Mouse (Mus musculus): ENCODE measurements at regions not wholly inside any gene's neighbourhood (a gene's known extent, or its start where the extent isn't known, plus 50 kb on each side); places are given as distances from the start of the nearest gene placed in this dataset.

GRCm38 (mm10) chr7:72501431-72501830 is 195.0 kb upstream of the Mctp2 start:
- no peak for DNase-seq (ENCODE audit: low spot score)

DNA sequence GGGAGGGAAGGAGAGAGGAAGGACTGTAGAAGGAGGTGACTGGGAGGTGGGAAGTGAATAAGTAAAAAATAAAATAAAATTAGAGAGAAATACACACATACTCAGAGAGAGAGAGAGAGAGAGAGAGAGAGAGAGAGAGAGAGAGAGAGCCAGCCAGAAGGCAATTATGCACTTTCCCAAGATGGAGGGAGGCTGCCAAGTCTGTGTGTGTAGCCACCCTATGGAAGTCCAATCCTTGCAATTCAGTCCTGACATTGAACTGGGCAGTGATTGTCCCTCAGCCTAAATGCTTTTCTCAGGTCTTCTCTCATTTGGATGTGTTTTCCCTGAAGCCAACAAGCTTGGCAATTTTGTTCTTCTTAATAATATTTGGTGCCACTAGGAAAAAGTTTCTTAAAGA is 197.3 kb upstream of the Mctp2 start:
- no peak for DNase-seq (ENCODE audit: low spot score)

DNA sequence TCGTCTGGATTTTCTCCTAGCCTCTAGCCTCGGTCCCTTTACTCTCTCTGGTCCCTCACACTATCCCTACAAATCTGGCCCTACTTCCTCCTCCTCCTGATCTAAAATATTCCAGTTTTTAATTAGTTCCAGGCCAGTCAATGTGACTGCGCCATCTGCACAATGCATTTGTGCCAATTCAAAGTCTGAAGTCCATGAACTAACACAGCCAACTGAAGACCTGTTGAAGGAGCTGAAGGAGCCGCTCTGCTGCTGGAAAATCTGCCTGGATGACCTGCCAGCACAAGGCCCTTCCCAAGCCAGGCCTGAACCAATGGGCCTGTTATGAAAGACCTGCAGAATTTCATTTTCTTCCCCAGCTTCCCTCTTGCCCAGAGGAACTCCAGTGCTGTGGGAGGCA is 197.9 kb upstream of the Mctp2 start:
- DNase-seq (ENCODE audit: low spot score) = peak; percentile 3

- DNase-seq (ENCODE audit: low spot score) = no peak
Measured at GRCm38 (mm10) chr7:72505732-72506460, 199.5 kb upstream of the Mctp2 start.

DNA sequence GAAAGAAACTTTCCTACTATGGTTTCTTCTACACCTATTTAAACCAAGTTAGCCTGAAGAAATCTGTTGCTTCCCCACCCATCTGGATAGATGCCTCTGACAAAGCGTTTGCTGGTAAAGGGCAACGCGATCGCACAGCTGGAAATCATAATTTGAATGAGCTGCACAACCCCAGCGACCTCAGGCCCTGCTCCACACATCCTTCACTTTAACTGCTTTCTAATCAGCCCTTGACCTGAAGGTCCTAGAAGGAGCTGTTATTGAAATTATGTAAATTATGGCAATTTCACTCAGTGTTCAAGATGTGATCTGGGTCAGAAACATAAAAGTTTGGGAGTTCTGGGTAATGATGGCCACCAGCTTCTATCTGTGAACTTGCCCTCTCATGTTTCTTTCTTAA is 201.5 kb upstream of the Mctp2 start:
- no peak for DNase-seq (ENCODE audit: low spot score)

GRCm38 (mm10) chr7:72510116-72510515 is 203.7 kb upstream of the Mctp2 start:
- no peak for DNase-seq (ENCODE audit: low spot score)

DNA sequence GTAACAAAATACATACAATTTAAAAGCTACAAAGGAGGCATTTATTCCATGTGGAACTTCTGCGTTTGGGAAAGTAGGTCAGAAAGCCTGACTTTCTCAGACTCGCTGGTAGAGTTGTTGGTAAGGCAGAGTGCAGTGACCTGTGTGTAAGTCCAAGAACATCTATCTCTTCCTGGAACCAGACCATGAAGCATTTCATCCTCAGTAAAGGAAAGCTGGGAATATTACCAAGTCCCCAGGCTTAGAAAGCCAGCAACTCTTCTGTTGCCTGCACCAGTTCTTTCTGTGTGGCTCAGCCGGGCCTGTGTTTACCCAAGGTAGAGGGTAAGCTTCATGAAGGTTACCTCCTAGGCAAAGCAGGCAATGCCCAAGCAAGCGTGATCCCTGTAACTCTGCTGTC is 207.0 kb upstream of the Mctp2 start:
- no peak for DNase-seq (ENCODE audit: low spot score)

DNA sequence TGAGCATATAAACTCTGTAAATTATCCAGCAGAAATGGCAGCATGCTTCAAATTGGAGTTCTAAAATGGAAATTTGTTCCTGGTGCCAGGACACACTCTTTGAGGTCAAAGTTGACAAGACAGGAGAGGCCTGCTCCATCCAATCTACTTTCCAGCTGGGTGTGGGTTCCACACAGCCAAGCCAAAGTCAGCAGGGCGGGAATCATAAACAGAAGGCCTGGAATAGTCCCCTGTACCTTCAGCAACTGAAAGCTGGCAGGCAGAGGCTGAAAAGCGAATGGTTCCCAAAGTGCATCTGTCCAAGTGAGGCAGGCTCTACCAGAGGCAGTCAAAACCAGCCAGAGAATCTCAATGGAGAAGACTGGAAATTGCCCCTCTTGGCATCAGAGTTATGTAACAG is 208.4 kb upstream of the Mctp2 start:
- no peak for DNase-seq (ENCODE audit: low spot score)

DNA sequence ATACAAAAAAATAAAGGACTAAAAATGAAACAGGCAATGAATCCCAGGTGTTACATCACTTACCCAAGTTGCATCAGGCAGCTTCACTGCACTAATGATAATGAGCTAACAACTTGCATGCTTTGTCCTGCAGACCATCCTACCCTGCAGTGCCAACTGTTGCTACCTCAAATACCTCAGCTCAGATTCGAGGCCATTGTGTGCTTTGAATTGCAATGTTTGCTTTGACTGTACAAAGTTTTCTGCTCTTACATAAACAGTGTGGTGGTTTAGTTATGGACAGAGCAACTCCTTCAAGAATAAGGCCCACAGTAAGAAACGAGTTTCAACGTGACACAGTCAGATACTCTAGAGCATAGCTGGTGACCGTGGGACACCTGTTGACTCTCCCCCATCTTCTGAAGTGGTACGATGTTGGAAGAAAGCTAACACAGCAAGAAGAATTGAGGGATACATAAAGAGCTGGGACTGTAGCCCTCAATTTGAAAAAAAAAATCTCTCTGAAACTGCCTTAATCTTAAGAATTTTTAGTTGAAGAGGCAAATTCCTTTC is 212.1 kb upstream of the Mctp2 start:
- no peak for DNase-seq (ENCODE audit: low spot score)

DNA sequence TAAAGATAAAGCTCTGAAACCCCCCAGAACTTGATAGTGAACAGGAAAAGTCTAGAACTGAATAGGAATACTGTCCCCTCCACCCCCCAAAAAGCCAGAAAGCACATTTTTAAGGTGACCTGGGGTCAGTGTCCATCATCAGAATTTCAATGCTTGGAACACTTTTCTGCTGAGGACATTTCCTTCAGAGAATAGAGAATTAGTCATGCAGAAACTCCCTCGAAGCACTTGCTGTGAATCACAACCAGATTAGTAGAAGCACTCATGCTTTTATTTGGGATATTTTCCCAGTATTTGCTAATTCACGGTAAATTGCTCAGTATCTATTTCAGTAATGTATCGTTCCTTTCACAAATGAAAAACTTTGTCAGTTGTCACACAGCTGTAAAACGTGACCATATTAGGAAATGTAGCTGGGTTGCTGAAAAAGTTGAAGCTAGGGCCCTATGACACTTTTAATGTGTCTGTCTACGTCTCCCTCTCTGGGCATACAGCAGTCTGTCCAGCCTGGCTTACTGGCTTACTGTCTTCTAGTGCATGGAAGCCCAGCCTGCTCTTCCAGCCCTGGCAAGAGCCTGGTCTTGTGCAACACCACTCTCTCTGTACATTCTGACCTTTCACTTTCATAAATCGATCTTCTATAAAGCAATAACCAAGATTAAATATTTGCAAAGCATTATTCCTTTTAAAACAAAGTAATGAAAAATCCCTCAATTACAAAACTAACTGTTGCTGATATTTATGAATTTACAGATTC is 213.1 kb upstream of the Mctp2 start:
- DNase-seq (ENCODE audit: low spot score) = no peak

DNA sequence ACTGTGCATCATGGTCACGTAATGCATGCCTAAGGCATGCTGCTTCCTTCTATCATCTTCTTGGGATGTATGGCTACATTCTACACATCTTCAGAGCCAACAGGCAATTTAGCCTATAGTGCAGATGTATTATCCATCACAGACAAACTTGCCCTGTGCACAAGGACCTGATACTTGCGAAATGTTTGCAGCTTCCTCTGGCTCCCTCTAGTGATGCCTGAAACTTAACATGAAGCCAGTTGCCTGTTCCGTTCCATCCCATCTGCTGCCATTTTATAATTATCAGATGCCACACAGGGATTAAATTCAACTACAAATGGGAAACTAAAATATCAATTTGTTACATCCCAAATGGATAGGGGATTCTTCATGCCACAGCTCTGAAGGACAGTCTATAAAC is 222.5 kb upstream of the Mctp2 start:
- DNase-seq (ENCODE audit: low spot score) = no peak

DNA sequence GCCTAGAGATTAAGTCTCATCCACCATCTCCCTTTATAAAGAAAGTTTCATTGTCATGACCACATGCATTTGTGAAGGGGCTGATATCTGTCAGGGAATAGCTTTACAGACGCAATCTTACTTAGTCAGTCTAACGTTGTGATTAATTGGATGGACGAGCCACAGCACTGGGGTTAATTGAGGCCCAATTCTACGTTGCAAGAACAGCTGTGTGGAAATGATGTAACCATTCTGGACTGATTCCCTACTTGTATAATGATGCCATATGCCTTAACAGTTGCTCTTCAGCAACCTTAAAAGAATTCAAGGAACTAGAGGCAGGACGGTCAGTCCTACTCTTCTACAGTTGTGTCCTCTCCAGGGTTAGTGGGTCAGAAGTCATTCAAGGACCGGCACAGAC is 231.9 kb upstream of the Mctp2 start:
- no peak for DNase-seq (ENCODE audit: low spot score)

GRCm38 (mm10) chr7:72539915-72540314 is 233.5 kb upstream of the Mctp2 start:
- no peak for DNase-seq (ENCODE audit: low spot score)

DNA sequence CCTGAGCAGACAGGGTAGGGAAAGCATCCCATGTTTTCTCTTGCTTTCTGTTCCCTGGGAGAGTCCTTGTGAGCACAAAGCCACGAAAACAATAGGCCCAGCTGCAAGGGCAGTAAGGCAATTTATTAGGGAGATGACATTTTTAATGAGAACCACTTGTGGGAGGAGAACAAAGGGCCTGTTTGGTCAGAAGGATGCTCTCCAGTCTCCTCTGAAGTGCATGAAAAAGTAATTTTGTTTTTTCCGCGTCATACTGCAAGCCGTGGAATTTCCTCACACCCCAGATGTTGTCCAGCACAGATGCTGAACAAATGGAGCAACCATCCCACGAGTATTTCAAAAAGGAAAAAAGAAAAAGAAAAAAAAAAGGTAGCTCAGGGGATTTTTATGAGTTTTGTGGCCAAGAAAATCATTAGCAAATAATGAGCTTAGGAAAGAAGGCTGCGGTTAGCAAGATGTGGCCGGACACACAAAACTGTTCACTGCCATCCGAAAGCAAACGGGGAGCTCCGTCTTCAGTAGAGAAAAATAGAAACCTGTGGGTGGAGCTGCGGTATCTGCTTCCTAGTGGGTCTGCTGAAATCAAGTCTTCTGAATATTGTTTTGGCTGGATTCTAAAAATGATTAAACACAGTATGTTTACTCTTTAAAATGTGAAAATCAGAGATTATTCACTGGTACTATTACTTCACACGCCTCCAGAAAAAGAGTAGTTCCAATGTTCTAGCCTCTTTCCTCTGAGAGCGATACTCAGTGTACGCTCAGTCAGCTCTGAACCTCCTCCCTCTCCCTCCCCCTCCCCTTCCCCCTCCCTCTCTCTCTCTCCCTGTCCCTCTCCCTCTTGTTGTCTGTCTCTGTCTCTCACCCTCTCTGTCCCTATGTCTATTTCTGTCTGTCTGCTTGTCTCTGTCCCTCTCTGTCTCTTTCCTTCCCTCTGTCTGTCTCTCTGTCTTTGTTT is 235.4 kb upstream of the Mctp2 start:
- peak; percentile 20 for DNase-seq (ENCODE audit: low spot score)

GRCm38 (mm10) chr7:72543501-72543900 is 237.1 kb upstream of the Mctp2 start:
- DNase-seq (ENCODE audit: low spot score) = no peak

DNA sequence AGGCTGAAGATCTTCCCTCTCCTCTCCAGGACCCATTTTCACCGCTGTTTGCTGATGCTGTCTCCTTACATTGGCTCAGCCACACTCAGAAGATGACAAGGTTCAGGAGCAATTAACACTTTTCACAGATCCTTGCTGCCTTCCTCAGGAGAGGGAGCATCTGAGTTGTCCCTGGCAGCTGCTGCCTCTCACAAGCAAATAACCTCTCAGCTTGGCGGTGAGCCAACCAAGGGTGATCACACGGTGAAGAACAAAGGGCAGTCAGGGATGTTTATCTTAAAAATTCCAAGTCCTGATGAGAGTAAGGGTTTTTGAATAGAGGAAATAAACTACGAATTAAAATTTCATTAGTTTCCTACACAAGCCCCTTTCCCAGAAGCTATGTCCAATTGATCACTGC is 237.5 kb upstream of the Mctp2 start:
- no peak for DNase-seq (ENCODE audit: low spot score)

DNA sequence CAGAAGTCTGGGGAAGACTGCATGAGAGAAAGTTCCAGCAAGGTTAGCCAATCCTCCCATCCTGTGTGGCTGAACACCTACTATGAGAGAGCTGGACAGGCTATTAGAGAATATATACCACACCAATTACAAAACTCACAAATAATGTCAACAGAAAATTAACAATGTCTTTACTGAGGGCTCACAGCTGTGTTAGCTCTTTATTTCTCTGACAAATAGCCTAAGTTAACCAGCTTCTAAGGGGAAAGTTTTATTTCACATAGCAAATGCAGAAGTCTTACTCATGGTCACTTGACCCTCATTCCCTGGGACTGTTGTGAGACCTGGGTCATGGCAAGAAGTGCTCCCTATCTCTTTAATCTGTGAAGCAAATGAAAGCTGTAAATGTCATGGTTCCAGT is 261.0 kb upstream of the Mctp2 start:
- no peak for DNase-seq (ENCODE audit: low spot score)

DNA sequence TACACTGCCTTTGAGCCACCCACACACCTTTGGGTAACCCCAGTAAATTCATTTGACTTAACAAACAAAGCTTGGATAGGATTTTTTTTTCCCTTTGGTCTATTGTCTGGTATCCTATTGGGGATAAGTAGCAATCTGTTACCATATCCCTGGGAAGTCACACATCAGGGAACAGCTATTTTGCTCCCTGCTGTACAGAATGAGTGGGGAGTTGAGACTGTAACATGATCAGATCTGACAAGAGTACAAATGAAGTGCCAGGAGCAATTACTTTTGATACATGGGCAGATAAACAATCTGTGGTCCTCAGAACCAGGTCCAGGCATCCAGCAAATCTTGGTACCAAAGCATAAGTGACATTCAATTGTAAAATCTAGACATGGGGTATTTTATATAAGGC is 262.8 kb upstream of the Mctp2 start:
- DNase-seq (ENCODE audit: low spot score) = no peak

- DNase-seq (ENCODE audit: low spot score) = no peak
Measured at GRCm38 (mm10) chr7:72574316-72574715, 267.9 kb upstream of the Mctp2 start.

- DNase-seq (ENCODE audit: low spot score) = no peak
Measured at GRCm38 (mm10) chr7:72584427-72584826, 278.0 kb upstream of the Mctp2 start.

DNA sequence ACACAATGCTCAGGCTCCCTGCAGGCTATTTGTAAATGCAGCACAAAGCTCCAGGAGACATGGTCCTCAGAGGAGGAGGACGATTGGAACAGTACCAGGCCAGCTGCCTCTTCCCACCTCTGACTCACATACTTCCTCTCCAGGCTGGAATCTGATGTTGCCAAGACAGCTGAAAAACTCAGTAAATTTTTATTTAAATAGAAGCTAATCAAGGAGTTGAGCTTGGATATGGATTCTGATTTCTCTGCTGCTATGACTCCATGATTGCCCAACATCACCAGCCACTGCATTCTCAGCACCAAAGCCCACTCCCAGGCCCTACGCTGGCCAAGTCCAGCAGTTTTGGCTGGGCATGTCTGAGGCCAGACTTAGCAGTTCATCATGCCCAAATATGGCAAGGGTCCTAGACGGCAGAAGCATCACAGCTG is 282.8 kb upstream of the Mctp2 start:
- peak; percentile 6 for DNase-seq (ENCODE audit: low spot score)
